8 mouse cellular contexts compared by ENCODE assay signal in genomic region chr1:180265399-180265798, GRCm38 (mm10). TPM values are rescaled to one million over a fixed set of nuclear protein-coding genes. Genes with fewer than 3 reads are reported as not detected.
DNase-seq lines count a peak whose midpoint lies in the region; ATAC-seq lines count a peak whose summit lies in the region.

No protein-coding gene starts in this region.

- H3K9ac ChIP-seq in kidney, embryonic 16.5 days (replicated peaks; ENCODE audit: low read length) = 0 out of 2 replicates have a peak overlapping the region, but pooled peaks have one; percentile 6

- no peak overlapping the region for H3K27ac ChIP-seq in kidney, embryonic 16.5 days (ENCODE audit: low read length)

- H3K4me2 ChIP-seq in kidney, embryonic 16.5 days (replicated peaks; ENCODE audit: low read depth, low read length) = peak overlapping the region; percentile 44

- H3K27me3 ChIP-seq in kidney, embryonic 16.5 days (ENCODE audit: insufficient read depth, low read length) = no peaks in the 10 kb centered on the region

- WGBS in kidney, embryonic 16.5 days = 19% methylated on average over 7 of the region's 7 CpGs

- DNase-seq in cerebellum, postnatal 10 days = peak; percentile 35 to 41
- DNase-seq in cerebellum, adult 11 months = no peak
- DNase-seq in adrenal gland, adult 8-10 months = peak; percentile 38
- DNase-seq in lung, postnatal 25 days (ENCODE audit: low spot score) = peak; percentile 63
- peak; percentile 63 to 65 for DNase-seq in thymus, postnatal 36 days
- DNase-seq in cerebellum, postnatal 36 days = no peak

- no peaks in the 10 kb centered on the region for H3K36me3 ChIP-seq in kidney, embryonic 16.5 days (ENCODE audit: insufficient read depth, low read length)

- peak; percentile 24; the same call in 1 of the 2 replicates for ATAC-seq in granulocyte monocyte progenitor cell, adult 5-6 weeks (replicated peaks; ENCODE audit: poor library complexity, severe bottlenecking)
- no peak for ATAC-seq in kidney, embryonic 16.5 days (ENCODE audit: low FRiP score, low TSS enrichment)

- peak overlapping the region; percentile 6; the same call in 1 of the 2 replicates for H3K4me3 ChIP-seq in kidney, embryonic 16.5 days (ENCODE audit: low read length)

- H3K9me3 ChIP-seq in kidney, embryonic 16.5 days (ENCODE audit: low read length) = no peaks in the 10 kb centered on the region

- peaks cover 20% of the 10 kb centered on the region for H3K4me1 ChIP-seq in kidney, embryonic 16.5 days (ENCODE audit: insufficient read depth, low read length)

RNA-seq across cellular contexts. Expression of gene Psen2, which starts 2.2 kb away (rescaled TPM):
- 10 to 100 TPM; 33.1 to 43.1 (median 38.4) TPM for total RNA-seq in adrenal gland, adult 8-10 months (2022)
- 25.5 and 27.9 TPM in 2 replicates for total RNA-seq in granulocyte monocyte progenitor cell, adult 5-6 weeks (2014; fragmentation: Nextera tagmentation)
- 19.6 and 24.5 TPM in 2 replicates for total RNA-seq in granulocyte monocyte progenitor cell, adult 5-6 weeks (2017)
- polyA plus RNA-seq in kidney, embryonic 16.5 days (2015; fragmentation: Nextera tagmentation; extraction: Ambion mirVana) = 24.1 and 24.5 TPM in 2 replicates

Comparison
In these comparisons a context has a peak if more than half of its experiments do, and no peak if none do; other contexts are left out.
1. DNase-seq: peak in cerebellum, postnatal 10 days (2 of 2), adrenal gland, adult 8-10 months (single experiment), lung, postnatal 25 days (single experiment) and thymus, postnatal 36 days (2 of 2); none in cerebellum, adult 11 months (single experiment) and cerebellum, postnatal 36 days (0 of 2).